Mouse (Mus musculus) heart, embryonic 10.5 days (tissue): ENCODE measurements at regions not wholly inside any gene's neighbourhood (a gene's known extent, or its start where the extent isn't known, plus 50 kb on each side); places are given as distances from the start of the nearest gene placed in this dataset.

ENCODE experiments used
- DNase-seq: peaks from one replicate; pipeline ENCODE4 v3.0.0-alpha.2; 2017; ENCODE audit warnings: low spot score
- H3K27ac ChIP-seq: fragments of 300-500 bp; sonication (generic); 2 replicates; pipeline ENCODE4 v1.5.1; 2016; ENCODE audit warnings: mild to moderate bottlenecking
- H3K27me3 ChIP-seq: fragments of 300-500 bp; sonication (generic); 2 replicates; pipeline ENCODE4 v1.6.1; 2016; ENCODE audit warnings: mild to moderate bottlenecking; ENCODE audit not compliant: poor library complexity, insufficient read depth, severe bottlenecking
- H3K36me3 ChIP-seq: fragments of 300-500 bp; sonication (generic); 2 replicates; pipeline ENCODE4 v1.6.1; 2016; ENCODE audit warnings: mild to moderate bottlenecking, moderate library complexity
- H3K4me1 ChIP-seq: fragments of 300-500 bp; sonication (generic); 2 replicates; pipeline ENCODE4 v1.6.1; 2016; ENCODE audit warnings: mild to moderate bottlenecking
- H3K4me3 ChIP-seq: fragments of 300-500 bp; sonication (generic); 2 replicates; pipeline ENCODE4 v1.5.1; 2016; ENCODE audit warnings: mild to moderate bottlenecking, moderate library complexity
- H3K9me3 ChIP-seq: fragments of 300-500 bp; sonication (generic); 2 replicates; pipeline ENCODE4 v1.6.1; 2016; ENCODE audit warnings: mild to moderate bottlenecking, moderate library complexity
- WGBS: fragments of 180-500 bp; shearing (Covaris S2); methylation state at CpG from one replicate; pipeline ENCODE4 v1.1.7; 2016; 5-methylcytosine and 5-hydroxymethylcytosine counted together

DNA sequence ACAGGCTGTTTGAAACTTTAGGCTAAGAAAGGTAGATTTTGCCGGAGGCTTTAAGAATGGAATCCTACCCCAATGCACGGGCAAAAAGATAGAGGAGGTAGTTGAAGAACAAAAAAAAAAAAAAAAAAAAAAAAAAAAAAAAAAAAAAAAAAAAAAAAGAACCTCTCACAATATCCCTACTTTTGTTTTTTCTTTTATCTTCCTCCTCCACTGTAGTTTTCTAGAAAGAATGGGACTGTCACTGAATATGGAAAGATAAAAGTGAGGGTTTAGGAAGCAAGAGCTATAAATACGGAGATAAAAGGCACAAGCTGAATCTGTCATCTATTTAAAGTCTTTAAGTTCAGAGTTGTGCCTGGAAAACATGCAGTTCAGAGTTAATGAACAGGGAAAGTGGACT, 227.8 kb downstream of the AI593442 start:
- Histone ChIP-seq H3K27ac (no peak overlapping the region), H3K4me1 (no peaks in the 10 kb centered on the region), H3K27me3 (no peaks in the 10 kb centered on the region), H3K9me3 (no peaks in the 10 kb centered on the region), H3K4me3 (no peak overlapping the region), H3K36me3 (no peaks in the 10 kb centered on the region)
- DNase-seq, result no peak
- WGBS, result 86% methylated on average over 3 of the region's 3 CpGs

DNA sequence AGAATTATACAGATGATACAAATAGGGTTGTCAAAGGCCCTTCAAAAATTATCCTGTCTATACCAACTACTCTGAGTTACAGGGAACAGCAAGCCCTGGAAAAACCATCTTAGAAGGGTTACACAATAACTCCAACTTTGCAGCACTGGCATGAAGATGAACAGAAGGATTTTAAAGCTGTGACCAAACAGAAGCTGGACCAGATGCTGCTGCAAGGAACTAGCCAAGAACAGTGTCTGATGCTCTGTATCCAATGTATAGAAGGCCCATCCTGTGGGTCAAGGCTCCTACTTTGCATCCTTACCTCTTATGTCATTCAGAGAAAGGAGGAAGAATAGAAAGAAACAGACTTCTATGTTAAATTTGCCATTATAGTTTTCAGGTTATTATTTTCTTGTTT, 231.3 kb downstream of the AI593442 start:
- Histone ChIP-seq H3K4me3 (no peak overlapping the region), H3K36me3 (no peaks in the 10 kb centered on the region), H3K27ac (no peak overlapping the region), H3K9me3 (no peaks in the 10 kb centered on the region), H3K27me3 (no peaks in the 10 kb centered on the region), H3K4me1 (no peaks in the 10 kb centered on the region)
- DNase-seq, result no peak

DNA sequence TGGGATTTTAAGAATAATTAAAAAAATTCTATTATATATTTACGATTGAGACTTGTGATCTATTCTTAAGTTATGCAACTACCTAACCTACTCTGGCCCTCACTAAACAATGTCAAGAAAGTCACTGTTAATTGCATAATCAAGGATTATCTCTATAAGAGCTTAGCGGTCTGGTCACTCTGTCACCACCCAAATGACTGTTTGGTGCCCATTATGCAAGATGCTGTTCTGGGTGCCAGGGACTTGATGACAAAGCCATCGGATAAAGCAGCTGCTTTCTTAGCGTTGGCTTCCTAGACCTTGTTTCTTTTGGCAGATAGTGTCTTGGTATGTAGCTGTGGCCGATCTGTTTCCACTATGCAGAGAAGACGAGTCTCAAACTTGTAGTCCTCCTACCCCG, 236.4 kb downstream of the AI593442 start:
- Histone ChIP-seq H3K9me3 (no peaks in the 10 kb centered on the region), H3K4me3 (no peak overlapping the region), H3K4me1 (no peaks in the 10 kb centered on the region), H3K27ac (no peak overlapping the region), H3K36me3 (no peaks in the 10 kb centered on the region), H3K27me3 (no peaks in the 10 kb centered on the region)
- 74% methylated on average over 7 of the region's 7 CpGs for WGBS
- DNase-seq, result no peak

DNA sequence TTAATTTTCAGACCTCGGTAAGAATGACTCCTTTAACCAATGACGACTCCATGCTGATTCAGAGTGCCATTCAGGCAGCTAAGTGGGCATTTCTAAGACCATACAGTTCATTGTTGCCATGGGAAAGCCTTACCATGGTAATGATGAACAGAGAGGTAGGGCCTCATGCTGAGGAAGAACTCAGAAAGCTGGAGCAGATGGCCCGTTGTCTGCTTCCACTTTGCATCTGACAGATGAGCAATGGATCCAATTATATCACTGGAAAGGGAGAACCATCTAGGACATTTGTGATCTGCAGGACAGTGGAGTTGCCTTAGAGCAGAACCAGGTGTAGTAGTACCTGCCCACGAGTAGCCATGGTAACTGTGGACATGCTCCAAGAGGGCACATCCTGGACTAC, 245.4 kb downstream of the AI593442 start:
- no peak overlapping the region for H3K4me3 ChIP-seq
- no peak overlapping the region for H3K27ac ChIP-seq
- no peaks in the 10 kb centered on the region for H3K4me1 ChIP-seq
- no peaks in the 10 kb centered on the region for H3K9me3 ChIP-seq
- WGBS, result 63% methylated on average over 4 of the region's 4 CpGs
- H3K27me3 ChIP-seq, result no peaks in the 10 kb centered on the region
- no peak for DNase-seq
- H3K36me3 ChIP-seq, result no peaks in the 10 kb centered on the region

DNA sequence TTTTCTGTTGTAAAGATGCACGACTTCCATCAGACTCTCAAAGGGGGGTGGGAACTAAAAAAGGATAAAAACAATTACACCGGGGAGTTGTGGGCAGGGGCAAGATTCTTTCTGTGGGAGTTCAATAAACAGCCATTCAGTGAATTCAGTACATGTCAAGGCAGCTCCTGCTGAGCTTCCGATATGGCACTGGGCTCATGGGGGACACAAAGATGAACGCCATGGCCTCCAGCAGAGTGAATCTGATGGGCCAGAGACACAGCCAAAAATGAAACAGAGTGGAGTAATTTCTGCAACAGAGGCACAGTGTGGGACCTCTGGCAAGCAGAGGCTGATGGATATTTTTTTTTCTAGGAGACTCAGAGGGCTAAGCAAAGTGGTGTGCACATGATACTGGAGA, 254.2 kb downstream of the AI593442 start:
- WGBS, result 76% methylated on average over 4 of the region's 4 CpGs
- no peak overlapping the region for H3K27ac ChIP-seq
- H3K9me3 ChIP-seq, result no peaks in the 10 kb centered on the region
- H3K36me3 ChIP-seq, result no peaks in the 10 kb centered on the region
- DNase-seq, result no peak
- H3K27me3 ChIP-seq, result no peaks in the 10 kb centered on the region
- H3K4me1 ChIP-seq, result no peaks in the 10 kb centered on the region
- H3K4me3 ChIP-seq, result no peak overlapping the region

DNA sequence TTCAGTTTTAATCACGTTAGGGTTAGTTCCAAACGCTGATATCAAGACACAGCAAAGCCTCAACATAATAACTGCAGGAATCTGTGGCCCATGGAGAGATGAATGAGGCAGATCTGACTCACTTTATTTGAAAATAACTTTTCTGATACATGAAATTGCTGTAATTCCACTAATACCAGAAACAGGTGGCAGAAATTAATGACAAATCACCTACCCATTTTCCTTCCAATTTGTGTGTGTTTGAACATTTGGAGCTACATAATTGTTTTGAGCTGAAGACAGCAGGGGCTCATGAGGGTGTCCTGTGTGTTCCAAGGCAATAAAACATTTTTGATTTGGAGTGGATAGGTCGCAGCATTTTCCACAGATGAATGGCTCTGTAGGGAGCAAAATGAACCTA, 254.2 kb upstream of the Zc3h12c start:
- Histone ChIP-seq H3K27ac (no peak overlapping the region), H3K36me3 (no peaks in the 10 kb centered on the region), H3K4me3 (no peak overlapping the region), H3K9me3 (no peaks in the 10 kb centered on the region), H3K27me3 (no peaks in the 10 kb centered on the region), H3K4me1 (no peaks in the 10 kb centered on the region)
- DNase-seq, result no peak
- 80% methylated on average over 3 of the region's 3 CpGs for WGBS

DNA sequence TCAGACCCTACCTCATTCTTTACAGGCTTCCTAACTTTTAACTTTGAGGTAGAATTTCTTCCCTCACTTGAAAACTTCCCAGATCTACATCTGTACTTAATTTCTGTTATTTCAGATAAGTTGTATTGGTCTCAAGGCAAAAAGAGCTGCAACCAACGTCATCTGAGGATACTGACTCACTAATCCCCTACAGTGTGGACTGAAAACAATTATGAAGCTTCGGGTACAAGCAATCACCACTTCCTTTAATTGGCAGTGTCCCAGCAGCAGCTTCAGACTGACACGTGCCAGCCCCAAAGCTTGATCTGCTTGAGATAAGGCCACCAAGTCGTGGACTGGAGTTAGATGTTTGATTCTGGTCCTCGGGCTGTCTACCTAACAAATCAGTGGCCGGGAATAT, 247.3 kb upstream of the Zc3h12c start:
- Histone ChIP-seq H3K4me3 (no peak overlapping the region), H3K9me3 (no peaks in the 10 kb centered on the region), H3K36me3 (no peaks in the 10 kb centered on the region), H3K27me3 (no peaks in the 10 kb centered on the region), H3K4me1 (no peaks in the 10 kb centered on the region), H3K27ac (no peak overlapping the region)
- 37% methylated on average over 6 of the region's 6 CpGs for WGBS
- DNase-seq, result no peak

DNA sequence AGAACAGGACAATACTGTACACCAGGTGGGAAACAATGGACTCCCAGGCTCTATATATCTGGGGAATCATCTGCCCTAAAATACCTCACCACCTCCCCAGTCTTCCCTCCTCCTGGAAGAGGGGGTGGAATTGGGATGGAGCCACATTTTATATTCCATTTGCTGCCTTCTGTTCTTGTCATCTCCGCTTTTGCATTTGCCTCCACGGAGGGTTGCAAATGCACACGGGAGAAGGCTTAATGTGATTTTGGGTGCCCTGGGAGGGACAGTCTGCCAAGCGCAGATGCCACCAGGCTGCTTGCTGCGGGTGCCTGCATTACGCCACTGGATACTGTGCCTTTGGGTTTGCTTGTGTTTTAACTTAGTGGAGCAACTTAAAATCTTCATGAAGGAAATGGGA, 239.5 kb upstream of the Zc3h12c start:
- H3K36me3 ChIP-seq, result no peaks in the 10 kb centered on the region
- no peak for DNase-seq
- 78% methylated on average over 6 of the region's 6 CpGs for WGBS

DNA sequence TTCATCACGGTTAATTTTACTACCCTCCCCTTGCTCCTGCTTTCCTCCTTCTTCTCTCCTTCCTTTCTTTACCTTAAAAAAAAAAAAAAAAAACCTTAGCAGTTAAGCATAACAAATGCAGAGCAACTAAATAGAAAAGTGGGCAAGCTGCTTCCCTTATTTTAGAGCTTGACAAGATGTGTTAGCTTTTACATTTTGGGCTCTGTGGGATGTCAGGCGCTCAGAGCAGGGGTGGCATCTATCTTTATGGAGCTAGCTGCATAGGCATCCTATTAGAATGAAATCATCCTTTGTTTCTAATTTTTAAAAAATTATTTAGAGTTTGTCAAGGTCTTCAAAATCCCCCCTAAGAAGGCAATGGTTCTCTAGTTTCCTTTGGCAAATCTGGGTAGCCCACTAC, 234.1 kb upstream of the Zc3h12c start:
- Histone ChIP-seq H3K4me1 (no peaks in the 10 kb centered on the region), H3K27ac (no peak overlapping the region), H3K36me3 (no peaks in the 10 kb centered on the region), H3K4me3 (no peak overlapping the region), H3K9me3 (no peaks in the 10 kb centered on the region), H3K27me3 (no peaks in the 10 kb centered on the region)
- 78% methylated on average over 2 of the region's 2 CpGs for WGBS
- no peak for DNase-seq

More for the DNA sequence above, 239.5 kb upstream of the Zc3h12c start:
- Histone ChIP-seq H3K27me3 (no peaks in the 10 kb centered on the region), H3K9me3 (no peaks in the 10 kb centered on the region), H3K4me1 (no peaks in the 10 kb centered on the region), H3K4me3 (no peak overlapping the region), H3K27ac (no peak overlapping the region)

DNA sequence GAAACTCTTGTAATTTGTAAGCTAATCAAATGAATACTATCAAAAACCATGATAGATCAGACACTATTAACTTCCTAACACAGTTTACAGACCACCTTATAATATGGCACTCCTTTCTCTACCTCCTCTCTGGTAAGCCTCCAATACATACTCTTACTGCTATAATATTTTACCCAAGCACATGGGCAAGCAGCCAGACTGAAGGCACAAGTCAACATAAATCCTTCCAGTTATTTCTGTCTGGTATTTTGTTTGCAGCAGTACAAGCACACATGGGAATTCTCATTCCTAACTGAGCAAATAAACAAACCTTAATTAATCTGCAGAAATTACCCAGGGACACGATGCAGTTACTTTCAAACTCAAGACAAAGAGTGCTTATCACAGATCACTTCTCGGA, 210.7 kb upstream of the Zc3h12c start:
- DNase-seq, result no peak
- WGBS, result 81% methylated on average over 2 of the region's 2 CpGs
- H3K4me1 ChIP-seq, result no peaks in the 10 kb centered on the region
- H3K27me3 ChIP-seq, result no peaks in the 10 kb centered on the region
- no peak overlapping the region for H3K27ac ChIP-seq
- H3K9me3 ChIP-seq, result no peaks in the 10 kb centered on the region
- H3K4me3 ChIP-seq, result no peak overlapping the region
- no peaks in the 10 kb centered on the region for H3K36me3 ChIP-seq

DNA sequence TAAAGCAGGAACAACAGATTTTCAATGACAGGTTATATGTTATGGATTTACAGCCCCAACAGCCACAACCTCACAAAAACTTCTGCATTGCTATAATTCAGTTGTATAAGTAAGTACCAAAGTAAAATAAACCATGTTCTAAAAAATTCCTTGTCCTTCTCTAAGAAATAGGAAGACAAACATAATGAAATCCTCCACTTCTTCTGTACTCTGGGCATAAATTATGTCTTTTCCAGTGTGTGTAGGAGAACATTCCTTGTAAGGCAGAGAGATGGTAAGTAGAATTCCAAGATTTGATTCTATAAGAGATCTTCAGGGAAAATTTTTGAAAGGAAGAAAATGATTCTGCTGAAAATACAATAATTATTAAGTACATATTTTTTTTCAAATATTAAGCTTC, 209.4 kb upstream of the Zc3h12c start:
- H3K27ac ChIP-seq, result no peak overlapping the region
- no peaks in the 10 kb centered on the region for H3K4me1 ChIP-seq
- H3K9me3 ChIP-seq, result no peaks in the 10 kb centered on the region
- no peak for DNase-seq
- no peaks in the 10 kb centered on the region for H3K27me3 ChIP-seq
- no peaks in the 10 kb centered on the region for H3K36me3 ChIP-seq
- H3K4me3 ChIP-seq, result no peak overlapping the region

DNA sequence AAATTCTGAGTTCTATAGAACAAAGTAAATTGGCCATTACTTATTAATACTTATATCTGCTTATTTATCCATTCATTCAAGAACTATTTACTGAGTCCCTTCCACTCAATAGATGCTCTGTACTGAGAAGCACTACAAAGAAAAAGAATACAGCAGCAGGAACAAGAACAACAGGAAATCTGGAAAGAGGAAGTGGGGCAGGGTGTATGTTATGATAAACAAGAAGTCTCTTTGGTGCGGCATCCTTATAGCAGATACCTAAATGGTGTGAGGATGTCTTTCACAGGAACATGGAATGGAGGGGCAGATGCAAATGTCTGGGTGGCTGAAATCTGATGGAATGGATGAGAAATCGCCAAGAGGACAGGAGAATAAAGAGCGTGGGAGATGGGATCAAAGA, 208.5 kb upstream of the Zc3h12c start:
- Histone ChIP-seq H3K27me3 (no peaks in the 10 kb centered on the region), H3K4me1 (no peaks in the 10 kb centered on the region), H3K4me3 (no peak overlapping the region), H3K9me3 (no peaks in the 10 kb centered on the region), H3K36me3 (no peaks in the 10 kb centered on the region), H3K27ac (no peak overlapping the region)
- 67% methylated on average over 3 of the region's 3 CpGs for WGBS
- no peak for DNase-seq

DNA sequence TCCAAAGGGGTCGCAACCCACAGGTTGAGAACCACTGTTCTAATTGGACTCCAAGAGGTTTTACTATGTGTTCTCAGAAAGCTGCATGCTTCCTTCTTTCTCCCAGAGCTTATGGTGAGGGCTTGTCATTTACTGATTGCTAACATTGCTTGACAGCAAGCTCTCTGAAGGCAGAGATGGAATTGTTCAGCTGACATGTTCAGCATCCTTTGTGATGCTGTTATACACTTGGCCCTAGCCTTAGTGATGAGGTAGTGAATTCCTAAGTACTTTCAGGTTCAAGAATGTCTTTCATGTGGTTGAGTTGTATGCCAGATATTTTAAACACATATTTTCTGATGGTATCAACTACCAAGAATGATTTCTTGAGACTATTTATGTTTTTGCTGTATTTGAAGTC, 202.9 kb upstream of the Zc3h12c start:
- no peaks in the 10 kb centered on the region for H3K27me3 ChIP-seq
- 89% methylated on average over 1 of the region's 1 CpGs for WGBS
- no peak overlapping the region for H3K27ac ChIP-seq
- H3K4me1 ChIP-seq, result no peaks in the 10 kb centered on the region
- no peaks in the 10 kb centered on the region for H3K36me3 ChIP-seq
- H3K4me3 ChIP-seq, result no peak overlapping the region
- no peak for DNase-seq
- H3K9me3 ChIP-seq, result no peaks in the 10 kb centered on the region

DNA sequence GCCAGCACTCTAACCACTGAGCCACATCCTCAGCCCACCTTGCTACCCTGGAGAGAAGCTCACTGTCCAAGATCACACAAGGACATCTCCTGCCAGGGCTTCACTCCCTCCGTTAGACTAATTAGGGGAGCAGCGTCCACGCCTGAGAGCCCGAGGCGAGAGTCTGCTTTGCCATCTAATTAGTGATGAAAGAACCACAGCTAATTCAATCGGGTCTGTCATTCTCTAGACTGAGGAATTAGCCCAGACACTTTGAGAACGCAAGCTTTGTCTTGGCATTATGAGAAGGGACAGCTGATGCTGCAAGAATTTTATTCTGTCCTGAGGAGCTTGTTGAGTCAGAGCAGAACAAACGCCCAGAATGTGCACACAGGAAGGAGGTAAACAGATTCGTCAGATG, 200.5 kb upstream of the Zc3h12c start:
- Histone ChIP-seq H3K27ac (no peak overlapping the region), H3K9me3 (no peaks in the 10 kb centered on the region), H3K4me1 (no peaks in the 10 kb centered on the region), H3K27me3 (no peaks in the 10 kb centered on the region), H3K36me3 (no peaks in the 10 kb centered on the region), H3K4me3 (no peak overlapping the region)
- WGBS, result 67% methylated on average over 9 of the region's 9 CpGs
- no peak for DNase-seq

DNA sequence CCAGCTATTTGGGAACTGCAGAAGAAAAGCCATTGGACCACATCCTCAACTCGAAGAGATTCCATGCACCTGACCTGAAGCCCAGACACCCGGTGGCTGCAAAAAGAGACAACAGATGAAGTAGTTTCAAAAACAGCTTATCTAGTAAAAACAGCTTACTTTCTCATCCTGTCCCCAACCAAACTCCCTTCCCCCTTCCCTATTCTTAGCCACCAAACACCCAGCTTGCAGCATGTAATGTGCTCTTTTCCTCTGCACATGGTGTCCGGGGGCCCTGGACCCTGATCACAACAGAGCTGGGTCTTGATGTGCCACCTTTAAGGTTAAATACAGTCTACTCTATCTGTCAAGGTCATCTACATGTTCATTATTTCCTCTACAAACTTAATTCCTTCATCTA, 199.7 kb upstream of the Zc3h12c start:
- H3K9me3 ChIP-seq, result no peaks in the 10 kb centered on the region
- H3K4me3 ChIP-seq, result no peak overlapping the region
- no peaks in the 10 kb centered on the region for H3K36me3 ChIP-seq
- no peak overlapping the region for H3K27ac ChIP-seq
- no peaks in the 10 kb centered on the region for H3K4me1 ChIP-seq
- H3K27me3 ChIP-seq, result no peaks in the 10 kb centered on the region
- 54% methylated on average over 3 of the region's 3 CpGs for WGBS
- no peak for DNase-seq
